Mouse (Mus musculus): Measurements from ENCODE around the gene Wap. TPM values are rescaled to one million over a fixed set of nuclear protein-coding genes. Genes with fewer than 3 reads are reported as not detected.

The Wap gene
- total and polyA plus RNA-seq, 3 experiments, result not detected

DNA sequence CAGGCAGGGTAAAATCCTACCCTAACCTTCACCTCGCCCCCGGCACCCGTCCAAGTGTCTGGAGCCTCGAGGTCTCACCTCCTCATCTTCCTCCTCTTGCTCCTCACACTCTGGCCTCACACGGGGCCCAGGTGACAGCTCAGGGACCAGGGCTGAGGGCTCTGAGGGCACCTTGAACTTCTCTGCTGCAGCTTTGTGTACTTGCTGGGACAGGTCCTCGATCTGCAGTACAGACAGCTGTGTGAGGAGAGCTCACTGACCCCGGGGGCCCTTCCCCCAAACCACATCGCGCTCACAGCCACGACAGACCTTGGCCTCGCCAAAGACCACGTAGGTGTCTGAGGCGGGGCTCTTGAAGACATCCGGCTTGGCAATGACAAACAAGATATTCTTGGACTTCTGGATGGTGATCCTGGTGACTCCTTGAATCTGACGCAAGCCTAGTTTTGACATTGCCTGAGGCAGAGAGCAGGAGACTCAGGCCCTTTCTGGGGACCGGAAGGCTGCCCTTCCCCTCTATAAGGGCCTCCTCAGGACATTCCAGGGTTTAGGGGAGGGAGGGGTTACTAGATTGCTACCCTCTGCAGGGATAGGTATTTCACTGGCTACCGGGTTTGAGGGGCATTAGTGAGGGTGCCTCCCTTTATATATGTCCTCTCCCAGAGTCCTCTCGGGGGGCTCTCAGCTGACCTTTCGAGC, 40.1 kb downstream of the Wap start:
- no peak overlapping the region for H3K27ac ChIP-seq
- H3K79me2 ChIP-seq (replicated peaks; ENCODE audit: control insufficient read depth, insufficient read depth, low read length), result no peaks in the 10 kb centered on the region
- no peaks in the 10 kb centered on the region for H3K4me1 ChIP-seq (ENCODE audit: control insufficient read depth, insufficient read depth, low read length)
- no peak for DNase-seq
- no peak overlapping the region for H3K4me3 ChIP-seq
- no peaks in the 10 kb centered on the region for H3K27me3 ChIP-seq (ENCODE audit: control insufficient read depth, insufficient read depth, low read length)
- 68% methylated on average over 19 of the region's 19 CpGs for WGBS
- TF ChIP-seq EP300 (IDR thresholded peaks at IDR 0.05; ENCODE audit: insufficient read depth, low read depth, low read length), result no peak
- no peak for TF ChIP-seq CTCF (IDR thresholded peaks at IDR 0.05)
- no peak for TF ChIP-seq POLR2A (IDR thresholded peaks at IDR 0.05; ENCODE audit: insufficient read depth, low read depth, low read length)
- no peaks in the 10 kb centered on the region for H3K36me3 ChIP-seq (ENCODE audit: control insufficient read depth, insufficient read depth, low read length)
- H3K9ac ChIP-seq (ENCODE audit: low read depth, low read length), result no peak overlapping the region
- intact Hi-C loops (cut with DNase I), result no loop called here

DNA sequence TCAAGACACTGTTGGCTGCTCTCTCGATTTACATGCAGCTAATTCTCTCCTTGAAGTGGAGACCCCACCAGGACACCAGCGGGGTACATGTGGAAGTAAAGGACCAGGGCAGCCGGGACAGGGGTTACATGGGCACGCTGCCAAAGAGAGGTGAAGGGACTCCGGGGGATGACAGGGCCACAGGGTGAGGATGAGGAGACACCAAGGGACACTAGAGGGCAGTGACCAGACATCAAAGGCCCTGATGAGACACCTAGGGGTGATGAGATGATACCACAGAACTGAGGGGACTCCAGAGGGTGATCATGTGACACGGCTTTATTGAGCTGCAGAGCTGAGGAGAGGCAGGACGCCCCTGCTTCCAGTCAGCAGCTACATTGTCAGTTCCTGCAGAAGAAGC, 40.9 kb downstream of the Wap start:
- no peaks in the 10 kb centered on the region for H3K36me3 ChIP-seq (ENCODE audit: control insufficient read depth, insufficient read depth, low read length)

DNA sequence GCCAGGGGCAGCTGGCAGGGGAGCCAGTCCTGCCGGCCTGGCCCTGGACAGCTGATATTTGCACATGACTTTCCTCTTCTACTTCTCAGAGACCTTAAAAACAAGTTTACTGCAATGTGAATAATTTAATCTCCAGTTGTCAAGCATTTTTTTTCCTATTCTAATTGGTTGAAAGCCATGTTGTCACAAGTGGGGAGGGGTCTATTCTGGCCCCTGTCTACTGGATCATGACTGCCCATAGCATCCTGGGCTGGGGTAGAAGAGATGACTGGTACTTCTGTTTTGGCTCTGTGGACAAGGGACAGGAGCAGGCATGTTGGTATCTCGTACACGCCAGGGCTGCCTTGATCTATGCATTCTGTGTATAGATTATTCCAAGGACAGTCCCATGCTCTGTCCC, 41.8 kb downstream of the Wap start:
- H3K4me3 ChIP-seq, result no peak overlapping the region
- H3K79me2 ChIP-seq (replicated peaks; ENCODE audit: control insufficient read depth, insufficient read depth, low read length), result no peaks in the 10 kb centered on the region
- no peak for DNase-seq
- intact Hi-C loops (cut with DNase I), result no loop called here
- H3K27me3 ChIP-seq (ENCODE audit: control insufficient read depth, insufficient read depth, low read length), result no peaks in the 10 kb centered on the region
- H3K27ac ChIP-seq, result no peak overlapping the region
- WGBS, result 86% methylated on average over 3 of the region's 3 CpGs
- no peaks in the 10 kb centered on the region for H3K4me1 ChIP-seq (ENCODE audit: control insufficient read depth, insufficient read depth, low read length)
- no peak overlapping the region for H3K9ac ChIP-seq (ENCODE audit: low read depth, low read length)
- TF ChIP-seq CTCF (IDR thresholded peaks at IDR 0.05) (no peak), EP300 (IDR thresholded peaks at IDR 0.05; ENCODE audit: insufficient read depth, low read depth, low read length) (no peak), POLR2A (IDR thresholded peaks at IDR 0.05; ENCODE audit: insufficient read depth, low read depth, low read length) (no peak)
- H3K36me3 ChIP-seq (ENCODE audit: control insufficient read depth, insufficient read depth, low read length), result no peaks in the 10 kb centered on the region

More for the DNA sequence above, 40.9 kb downstream of the Wap start:
- H3K9ac ChIP-seq (ENCODE audit: low read depth, low read length), result no peak overlapping the region
- WGBS, result 78% methylated on average over 7 of the region's 7 CpGs
- no peaks in the 10 kb centered on the region for H3K27me3 ChIP-seq (ENCODE audit: control insufficient read depth, insufficient read depth, low read length)
- H3K27ac ChIP-seq, result no peak overlapping the region
- DNase-seq, result no peak
- no peak overlapping the region for H3K4me3 ChIP-seq
- no peak for TF ChIP-seq EP300 (IDR thresholded peaks at IDR 0.05; ENCODE audit: insufficient read depth, low read depth, low read length)
- no peak for TF ChIP-seq CTCF (IDR thresholded peaks at IDR 0.05)
- no peak for TF ChIP-seq POLR2A (IDR thresholded peaks at IDR 0.05; ENCODE audit: insufficient read depth, low read depth, low read length)
- H3K79me2 ChIP-seq (replicated peaks; ENCODE audit: control insufficient read depth, insufficient read depth, low read length), result no peaks in the 10 kb centered on the region
- no peaks in the 10 kb centered on the region for H3K4me1 ChIP-seq (ENCODE audit: control insufficient read depth, insufficient read depth, low read length)
- intact Hi-C loops (cut with DNase I), result no loop called here

DNA sequence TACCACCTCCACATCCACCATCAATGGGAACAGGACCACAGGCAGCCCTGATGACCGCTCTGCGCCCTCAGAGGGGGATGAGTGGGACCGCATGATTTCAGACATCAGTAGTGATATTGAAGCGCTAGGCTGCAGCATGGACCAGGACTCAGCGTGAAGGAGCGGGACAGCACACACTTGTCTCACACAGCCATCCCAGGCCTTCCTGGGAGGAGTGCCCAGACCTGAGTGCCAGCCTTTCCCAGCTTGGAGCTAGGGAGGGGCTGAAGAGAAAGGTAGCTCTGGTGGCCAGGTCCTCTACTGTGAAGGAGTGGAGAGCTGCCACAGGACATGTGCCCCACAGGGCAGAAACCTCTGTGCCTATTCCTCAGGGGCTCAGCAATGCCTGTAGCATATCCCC, 42.2 kb downstream of the Wap start:
- Histone ChIP-seq H3K27me3 (ENCODE audit: control insufficient read depth, insufficient read depth, low read length) (no peaks in the 10 kb centered on the region), H3K36me3 (ENCODE audit: control insufficient read depth, insufficient read depth, low read length) (no peaks in the 10 kb centered on the region), H3K4me3 (no peak overlapping the region), H3K4me1 (ENCODE audit: control insufficient read depth, insufficient read depth, low read length) (no peaks in the 10 kb centered on the region), H3K79me2 (replicated peaks; ENCODE audit: control insufficient read depth, insufficient read depth, low read length) (no peaks in the 10 kb centered on the region), H3K9ac (ENCODE audit: low read depth, low read length) (no peak overlapping the region), H3K27ac (no peak overlapping the region)
- TF ChIP-seq POLR2A (IDR thresholded peaks at IDR 0.05; ENCODE audit: insufficient read depth, low read depth, low read length) (no peak), EP300 (IDR thresholded peaks at IDR 0.05; ENCODE audit: insufficient read depth, low read depth, low read length) (no peak), CTCF (IDR thresholded peaks at IDR 0.05) (no peak)
- intact Hi-C loops (cut with DNase I), result no loop called here
- 95% methylated on average over 6 of the region's 6 CpGs for WGBS
- no peak for DNase-seq

DNA sequence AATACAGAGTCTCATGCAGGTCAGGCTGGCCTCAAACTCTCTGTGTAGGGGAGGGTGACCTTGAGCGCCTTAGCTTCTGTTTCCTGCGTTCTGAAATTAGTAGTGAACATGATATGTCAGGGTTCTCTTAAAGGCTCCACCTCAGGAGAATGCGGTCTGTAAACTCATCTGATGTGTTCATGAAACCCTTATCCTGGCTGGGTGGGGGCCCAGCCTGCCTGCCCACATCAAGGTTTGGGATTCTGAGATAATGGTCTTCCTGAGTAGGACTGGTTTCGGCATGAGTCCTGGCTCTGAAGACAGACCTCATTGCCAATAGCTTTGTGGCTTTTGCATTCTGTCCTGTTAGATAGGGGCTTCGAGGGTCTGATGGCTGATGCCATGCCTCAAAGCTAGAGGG, 43.1 kb downstream of the Wap start:
- TF ChIP-seq CTCF (IDR thresholded peaks at IDR 0.05) (no peak), POLR2A (IDR thresholded peaks at IDR 0.05; ENCODE audit: insufficient read depth, low read depth, low read length) (no peak), EP300 (IDR thresholded peaks at IDR 0.05; ENCODE audit: insufficient read depth, low read depth, low read length) (no peak)
- Histone ChIP-seq H3K27ac (no peak overlapping the region), H3K27me3 (ENCODE audit: control insufficient read depth, insufficient read depth, low read length) (no peaks in the 10 kb centered on the region), H3K4me3 (no peak overlapping the region), H3K4me1 (ENCODE audit: control insufficient read depth, insufficient read depth, low read length) (no peaks in the 10 kb centered on the region), H3K79me2 (replicated peaks; ENCODE audit: control insufficient read depth, insufficient read depth, low read length) (no peaks in the 10 kb centered on the region), H3K9ac (ENCODE audit: low read depth, low read length) (no peak overlapping the region), H3K36me3 (ENCODE audit: control insufficient read depth, insufficient read depth, low read length) (no peaks in the 10 kb centered on the region)
- intact Hi-C loops (cut with DNase I), result no loop called here
- DNase-seq, result no peak
- 75% methylated on average over 5 of the region's 5 CpGs for WGBS

DNA sequence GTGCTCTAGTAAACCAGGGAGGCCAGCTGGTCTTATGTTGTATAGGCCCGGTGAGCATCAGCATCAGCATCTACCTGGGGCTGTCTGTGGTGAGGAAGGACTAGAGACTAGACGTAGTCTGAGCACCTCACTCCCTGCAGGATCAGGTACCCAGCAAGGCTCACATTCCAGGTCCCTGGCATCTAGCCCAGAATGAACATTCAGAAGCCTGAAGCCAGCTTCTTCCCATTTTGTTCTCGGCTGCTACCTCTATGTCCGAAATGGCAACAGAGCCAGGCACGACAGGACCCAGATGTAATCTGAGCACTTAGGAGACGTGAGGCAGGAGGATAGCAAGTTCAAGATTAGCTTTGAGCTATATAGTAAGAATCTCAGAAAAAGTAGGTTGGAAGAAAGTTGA, 43.6 kb downstream of the Wap start:
- Histone ChIP-seq H3K27ac (no peak overlapping the region), H3K4me1 (ENCODE audit: control insufficient read depth, insufficient read depth, low read length) (no peaks in the 10 kb centered on the region), H3K4me3 (no peak overlapping the region), H3K9ac (ENCODE audit: low read depth, low read length) (no peak overlapping the region), H3K79me2 (replicated peaks; ENCODE audit: control insufficient read depth, insufficient read depth, low read length) (no peaks in the 10 kb centered on the region), H3K36me3 (ENCODE audit: control insufficient read depth, insufficient read depth, low read length) (no peaks in the 10 kb centered on the region), H3K27me3 (ENCODE audit: control insufficient read depth, insufficient read depth, low read length) (no peaks in the 10 kb centered on the region)
- intact Hi-C loops (cut with DNase I), result no loop called here
- 68% methylated on average over 6 of the region's 6 CpGs for WGBS
- DNase-seq, result no peak
- TF ChIP-seq EP300 (IDR thresholded peaks at IDR 0.05; ENCODE audit: insufficient read depth, low read depth, low read length), result no peak
- no peak for TF ChIP-seq POLR2A (IDR thresholded peaks at IDR 0.05; ENCODE audit: insufficient read depth, low read depth, low read length)
- TF ChIP-seq CTCF (IDR thresholded peaks at IDR 0.05), result no peak

All from heart, adult 2 months (tissue).